Mouse (Mus musculus) stomach, postnatal 0 days (tissue): ENCODE measurements around the gene Gm42791.
A peak's percentile ranks its signal among the peaks of the same experiment; 100 is the strongest.

Experiments used
- CTCF ChIP-seq: IDR thresholded peaks from 2 replicates; pipeline ENCODE4 v1.5.1; 2016; ENCODE audit warnings: antibody characterized with exemption, low read depth, mild to moderate bottlenecking, moderate library complexity
- EP300 ChIP-seq: optimal IDR thresholded peaks from 2 replicates; pipeline ENCODE3; 2016; ENCODE audit warnings: antibody characterized with exemption

DNA sequence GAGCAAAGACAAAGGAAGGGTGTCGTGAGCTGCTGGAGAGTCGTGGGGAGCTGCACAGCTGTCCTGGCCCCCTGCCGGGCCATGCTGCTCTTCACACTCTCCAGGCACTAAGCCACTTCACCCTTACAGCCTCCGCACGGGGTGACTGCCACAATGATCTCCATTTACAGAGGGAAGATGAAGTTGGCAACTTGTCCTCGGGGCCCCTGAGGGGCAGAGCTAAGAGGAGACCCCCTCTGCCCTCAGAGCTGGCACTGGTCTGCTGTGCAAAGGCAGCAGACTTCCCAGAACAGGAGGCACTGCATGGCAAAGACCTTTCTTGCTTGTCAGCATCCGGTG is 85.9 kb downstream of the Gm42791 start:
- TF ChIP-seq EP300 (no peak), CTCF (peak; percentile 31; the same call in 1 of the 2 replicates)
